Mouse (Mus musculus): ENCODE results near the gene Rubcnl. TPM values are rescaled to one million over a fixed set of nuclear protein-coding genes. Genes with fewer than 3 reads are reported as not detected.
A peak's percentile ranks its signal among the peaks of the same experiment; 100 is the strongest.

The Rubcnl gene
- total RNA-seq, 1 experiment from 2014 or later = 3.8 TPM

- ATAC-seq (replicated peaks; ENCODE audit: low read depth, poor library complexity, severe bottlenecking) = no peak
These were observed 49.4 kb downstream of the Rubcnl start for GRCm38 (mm10) chr14:75065211-75065610.

GRCm38 (mm10) chr14:75068430-75069112 lies 52.7 kb downstream of the Rubcnl start:
- ATAC-seq (replicated peaks; ENCODE audit: low read depth, poor library complexity, severe bottlenecking) = peak; percentile 74

- ATAC-seq (replicated peaks; ENCODE audit: low read depth, poor library complexity, severe bottlenecking) = peak; percentile 70
These were observed 53.6 kb downstream of the Rubcnl start for GRCm38 (mm10) chr14:75069356-75069979.

GRCm38 (mm10) chr14:75071091-75071490 lies 55.3 kb downstream of the Rubcnl start:
- ATAC-seq (replicated peaks; ENCODE audit: low read depth, poor library complexity, severe bottlenecking) = no peak

- ATAC-seq (replicated peaks; ENCODE audit: low read depth, poor library complexity, severe bottlenecking) = 0 out of 2 replicates have a peak, but pooled peaks have one; percentile 47
These were observed 59.7 kb downstream of the Rubcnl start for GRCm38 (mm10) chr14:75075299-75076180.

- ATAC-seq (replicated peaks; ENCODE audit: low read depth, poor library complexity, severe bottlenecking) = no peak
These were observed 62.1 kb downstream of the Rubcnl start for GRCm38 (mm10) chr14:75077946-75078345.

Other genes with a start within 250 kb of the Rubcnl start
- 15.9 and 16.8 TPM in 2 replicates for gene Lrch1, start 68.2 kb upstream of the Rubcnl start, total RNA-seq (2017)
- not detected in 2 replicates for gene Lrrc63, start 114.9 kb downstream of the Rubcnl start, total RNA-seq (2017)
- 244 and 283 TPM in 2 replicates for gene Lcp1, start 115.1 kb downstream of the Rubcnl start, total RNA-seq (2017)
- gene Cpb2, start 226.3 kb downstream of the Rubcnl start, total RNA-seq (2017) = not detected in 2 replicates